ENCODE assay signal across 11 mouse cellular contexts in the genomic region with DNA sequence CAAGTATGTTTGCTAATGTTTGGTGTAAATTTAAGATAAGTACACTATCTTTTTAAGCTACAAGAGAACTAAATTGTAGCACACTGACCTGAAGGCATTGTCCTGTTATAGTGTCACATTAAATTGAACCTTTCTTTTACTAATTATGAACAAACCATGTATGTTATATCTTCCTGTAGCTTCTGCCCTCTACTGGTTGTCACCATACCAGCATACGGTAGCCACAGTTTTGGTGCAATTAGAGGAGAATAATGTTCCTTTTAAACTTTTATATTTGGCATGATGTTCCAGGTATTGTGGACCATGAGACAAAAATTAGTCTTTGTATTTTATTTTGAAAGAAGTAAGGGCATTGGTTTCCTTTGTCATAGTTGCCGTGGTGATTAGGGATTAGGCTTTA. TPM values are rescaled to one million over a fixed set of nuclear protein-coding genes. Genes with fewer than 3 reads are reported as not detected.
DNase-seq lines count a peak whose midpoint lies in the region.
"Had no signal": no experiment of that assay in that cellular context is flagged by ENCODE, and none has a peak within 500 bp of the region (broad histone marks: within the 10 kb centered on the region; RNA-seq: fewer than 3 reads in every experiment).

No protein-coding gene starts in this region.

- H3K36me3 ChIP-seq in splenic B cell, adult 2 months (ENCODE audit: control insufficient read depth, insufficient read depth, low read length, poor library complexity, severe bottlenecking) = peaks cover 3% of the 10 kb centered on the region; the same call in 1 of the 2 replicates

- no peaks in the 10 kb centered on the region for H3K27me3 ChIP-seq in splenic B cell, adult 2 months (ENCODE audit: control insufficient read depth, insufficient read depth, low read length, poor library complexity, severe bottlenecking)
- H3K27me3 ChIP-seq: limb, embryonic 12.5 days; midbrain, embryonic 12.5 days had no signal

- DNase-seq in embryo, embryonic 10.5 days (ENCODE audit: low spot score) = peak; percentile 15
- DNase-seq in embryo, embryonic 11 days = no peak
- DNase-seq in kidney, postnatal 36 days = peak; percentile 20 to 31
- no peak for DNase-seq in kidney, adult 8-10 months
- DNase-seq in thymus, postnatal 14 days = peak; percentile 26
- DNase-seq in thymus, adult 18-20 months = no peak
- peak; percentile 50 for DNase-seq in splenic B cell, adult 2 months (ENCODE audit: low read depth, low spot score)
- DNase-seq in gastrocnemius, postnatal 10 days = no peak
- DNase-seq: gastrocnemius, postnatal 25 days had no signal

RNA-seq across cellular contexts. Expression of gene Tmem236, which starts 27.4 kb away (rescaled TPM):
- under 1 TPM; 0.31 to 0.59 TPM for total RNA-seq in gastrocnemius, postnatal 10 days (2021)

Comparison
In these comparisons a context has a peak if more than half of its experiments do, and no peak if none do; other contexts are left out.
1. DNase-seq: peak in embryo, embryonic 10.5 days (single experiment), kidney, postnatal 36 days (2 of 2), thymus, postnatal 14 days (single experiment) and splenic B cell, adult 2 months (single experiment); none in embryo, embryonic 11 days (single experiment), kidney, adult 8-10 months (0 of 2), thymus, adult 18-20 months (0 of 2) and gastrocnemius, postnatal 10 days (single experiment).